Mouse (Mus musculus) stomach, postnatal 0 days (tissue): Measurements from ENCODE around the gene Mnat1. TPM values are rescaled to one million over a fixed set of nuclear protein-coding genes. Genes with fewer than 3 reads are reported as not detected.

Experiments
- ATAC-seq: fragments of 200-750 bp; cut with Nextera tagmentation; 2 replicates; pipeline ENCODE4 v1.8.0; 2017; ENCODE audit not compliant: low FRiP score, low TSS enrichment
- DNase-seq: peaks from one replicate; pipeline ENCODE4 v3.0.0-alpha.2; 2016; ENCODE audit warnings: low spot score
- H3K27ac ChIP-seq: fragments of 300-500 bp; sonication (generic); replicated peaks from 2 replicates; pipeline ENCODE4 v1.5.1; 2014; ENCODE audit warnings: mild to moderate bottlenecking, control low read depth
- H3K27me3 ChIP-seq: fragments of 300-500 bp; sonication (generic); 2 replicates; pipeline ENCODE4 v1.6.1; 2014; ENCODE audit warnings: low read length; ENCODE audit not compliant: control insufficient read depth, insufficient read depth
- H3K36me3 ChIP-seq: fragments of 300-500 bp; sonication (generic); 2 replicates; pipeline ENCODE4 v1.6.1; 2014; ENCODE audit warnings: low read length, mixed read lengths; ENCODE audit not compliant: control insufficient read depth, insufficient read depth
- H3K4me1 ChIP-seq: fragments of 300-500 bp; sonication (generic); replicated peaks from 2 replicates; pipeline ENCODE4 v1.6.1; 2014; ENCODE audit warnings: antibody characterized with exemption; ENCODE audit not compliant: control insufficient read depth, insufficient read depth
- H3K4me2 ChIP-seq: fragments of 300-500 bp; sonication (generic); replicated peaks from 2 replicates; pipeline ENCODE4 v1.6.1; 2014; ENCODE audit warnings: low read depth, mild to moderate bottlenecking, control low read depth, moderate library complexity
- H3K4me3 ChIP-seq: fragments of 300-500 bp; sonication (generic); 2 replicates; pipeline ENCODE4 v1.5.1; 2014; ENCODE audit warnings: low read depth, low read length, control low read depth
- H3K9ac ChIP-seq: fragments of 300-500 bp; sonication (generic); 2 replicates; pipeline ENCODE4 v1.6.1; 2014; ENCODE audit warnings: mild to moderate bottlenecking, low read length, control low read depth, mixed read lengths
- H3K9me3 ChIP-seq: fragments of 300-500 bp; sonication (generic); 2 replicates; pipeline ENCODE4 v1.6.1; 2016; ENCODE audit warnings: low read length; ENCODE audit not compliant: control insufficient read depth
- CTCF ChIP-seq: IDR thresholded peaks from 2 replicates; pipeline ENCODE4 v1.5.1; 2016; ENCODE audit warnings: antibody characterized with exemption, low read depth, mild to moderate bottlenecking, moderate library complexity
- EP300 ChIP-seq: optimal IDR thresholded peaks from 2 replicates; pipeline ENCODE3; 2016; ENCODE audit warnings: antibody characterized with exemption
- WGBS: fragments of 180-500 bp; shearing (Covaris S2); extraction: QIAGEN DNeasy Blood & Tissue Kit; methylation state at CpG from one replicate; pipeline ENCODE4 v1.1.7; 2014; 5-methylcytosine and 5-hydroxymethylcytosine counted together
- polyA plus RNA-seq: library from polyadenylated mRNA; unstranded; fragments of >200 nt; fragmentation: Nextera tagmentation; extraction: Ambion mirVana; gene quantifications from 2 replicates; pipeline ENCODE4 v1.2.1, GENCODE M21; 2015

Gene Mnat1
- polyA plus RNA-seq, 1 experiment from 2014 or later = 17.1 TPM

DNA sequence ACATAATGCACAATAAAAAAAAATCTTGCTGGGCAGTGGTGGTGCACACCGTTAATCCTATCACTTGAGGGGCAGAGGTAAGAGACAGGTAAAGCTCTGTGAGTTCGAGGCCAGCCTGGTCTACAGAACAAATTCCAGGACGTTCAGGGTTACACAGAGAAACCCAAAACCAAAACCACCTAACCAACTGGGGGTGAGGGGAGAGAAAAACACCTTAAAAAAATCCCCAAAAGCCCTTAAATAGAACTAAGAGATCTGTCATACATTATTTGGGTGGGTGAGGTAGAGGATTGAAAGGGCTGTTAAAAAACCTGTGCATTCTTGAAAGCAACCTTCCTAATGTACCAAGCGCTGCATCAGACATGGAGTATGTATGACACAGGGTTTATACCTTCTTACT is 85.0 kb downstream of the Mnat1 start:
- TF ChIP-seq CTCF (no peak), EP300 (no peak)
- no peaks in the 10 kb centered on the region for H3K27me3 ChIP-seq
- no peak overlapping the region for H3K4me3 ChIP-seq
- no peak for DNase-seq
- H3K4me1 ChIP-seq = 0 out of 2 replicates have a peak, but pooled peaks cover 3% of the 10 kb centered on the region
- 94% methylated on average over 4 of the region's 4 CpGs for WGBS
- H3K36me3 ChIP-seq = no peaks in the 10 kb centered on the region
- no peak for ATAC-seq
- no peak overlapping the region for H3K27ac ChIP-seq
- no peaks in the 10 kb centered on the region for H3K9me3 ChIP-seq
- no peak overlapping the region for H3K9ac ChIP-seq
- H3K4me2 ChIP-seq = no peak overlapping the region

DNA sequence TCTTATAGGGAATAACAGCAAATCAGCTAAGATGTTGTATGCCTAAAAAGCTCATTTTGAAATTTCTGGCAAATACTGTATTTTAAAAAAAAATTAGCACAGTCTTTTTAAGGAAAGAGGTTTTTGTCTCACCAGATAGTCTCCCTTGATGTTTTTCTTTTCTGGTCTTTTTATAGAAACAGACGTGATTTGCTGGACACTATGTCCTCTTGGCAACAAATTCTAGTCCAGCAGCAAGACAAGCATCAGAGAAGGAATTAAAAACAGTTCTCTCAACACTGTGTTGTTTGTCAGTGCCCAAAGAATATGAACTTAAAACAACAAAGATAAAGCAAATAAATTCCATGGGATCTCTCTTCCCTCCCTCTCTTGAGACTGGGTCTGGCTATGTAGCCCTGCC is 85.6 kb downstream of the Mnat1 start:
- no peak for TF ChIP-seq CTCF
- no peak for TF ChIP-seq EP300
- DNase-seq (no peak), ATAC-seq (no peak)
- no peak overlapping the region for H3K4me3 ChIP-seq
- H3K27me3 ChIP-seq = no peaks in the 10 kb centered on the region
- no peak overlapping the region for H3K9ac ChIP-seq
- 25% methylated on average over 1 of the region's 1 CpGs for WGBS
- H3K36me3 ChIP-seq = no peaks in the 10 kb centered on the region
- no peak overlapping the region for H3K4me2 ChIP-seq
- no peaks in the 10 kb centered on the region for H3K9me3 ChIP-seq
- 0 out of 2 replicates have a peak, but pooled peaks cover 3% of the 10 kb centered on the region for H3K4me1 ChIP-seq
- H3K27ac ChIP-seq = no peak overlapping the region

DNA sequence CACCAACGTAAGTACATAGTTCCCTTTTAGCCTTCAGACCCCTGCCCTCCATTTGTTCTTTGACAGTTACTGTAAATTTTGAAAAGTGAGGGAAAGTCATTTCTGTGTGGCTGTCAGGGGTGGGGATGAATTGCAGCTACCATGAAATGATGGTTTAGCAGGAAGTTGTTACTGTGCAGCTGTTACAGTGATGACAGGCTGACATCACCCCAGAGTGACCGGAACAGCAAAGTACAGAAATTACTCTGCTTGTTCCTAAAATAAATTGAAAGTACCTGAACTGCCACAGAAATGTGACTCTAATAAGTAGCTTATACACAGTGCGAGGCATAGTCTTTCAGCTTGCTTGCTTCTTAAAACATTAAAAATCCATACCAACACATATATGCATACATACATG is 86.9 kb downstream of the Mnat1 start:
- WGBS = 74% methylated on average over 3 of the region's 3 CpGs
- Histone ChIP-seq H3K4me1 (0 out of 2 replicates have a peak, but pooled peaks cover 3% of the 10 kb centered on the region), H3K9ac (no peak overlapping the region), H3K36me3 (no peaks in the 10 kb centered on the region), H3K27ac (no peak overlapping the region), H3K4me3 (no peak overlapping the region), H3K4me2 (no peak overlapping the region), H3K27me3 (no peaks in the 10 kb centered on the region), H3K9me3 (no peaks in the 10 kb centered on the region)
- ATAC-seq = no peak
- TF ChIP-seq EP300 (no peak), CTCF (no peak)
- no peak for DNase-seq

DNA sequence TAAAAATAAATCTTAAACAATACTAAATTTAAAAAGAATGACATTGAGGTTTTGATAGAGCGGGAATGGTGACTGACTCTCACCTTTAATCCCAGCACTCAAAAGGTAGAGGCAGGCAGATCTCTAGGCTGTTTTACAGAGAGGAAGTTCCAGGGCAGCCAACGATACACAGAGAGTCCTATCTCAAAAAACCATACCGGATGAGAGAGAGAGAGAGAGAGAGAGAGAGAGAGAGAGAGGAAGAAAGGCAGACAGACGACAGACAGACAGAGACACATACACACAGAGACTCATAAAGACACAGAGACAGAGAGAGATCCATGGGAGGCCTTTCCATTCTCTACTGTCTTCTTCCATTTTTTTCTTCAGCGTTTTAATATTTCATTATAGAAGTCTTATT is 92.3 kb downstream of the Mnat1 start:
- Histone ChIP-seq H3K4me3 (no peak overlapping the region), H3K36me3 (no peaks in the 10 kb centered on the region; the same call in 1 of the 2 replicates), H3K4me2 (no peak overlapping the region), H3K27me3 (no peaks in the 10 kb centered on the region), H3K9me3 (no peaks in the 10 kb centered on the region), H3K4me1 (no peaks in the 10 kb centered on the region), H3K27ac (no peak overlapping the region), H3K9ac (no peak overlapping the region)
- DNase-seq = no peak
- ATAC-seq = no peak
- TF ChIP-seq CTCF (no peak), EP300 (no peak)
- WGBS = 84% methylated on average over 5 of the region's 5 CpGs

DNA sequence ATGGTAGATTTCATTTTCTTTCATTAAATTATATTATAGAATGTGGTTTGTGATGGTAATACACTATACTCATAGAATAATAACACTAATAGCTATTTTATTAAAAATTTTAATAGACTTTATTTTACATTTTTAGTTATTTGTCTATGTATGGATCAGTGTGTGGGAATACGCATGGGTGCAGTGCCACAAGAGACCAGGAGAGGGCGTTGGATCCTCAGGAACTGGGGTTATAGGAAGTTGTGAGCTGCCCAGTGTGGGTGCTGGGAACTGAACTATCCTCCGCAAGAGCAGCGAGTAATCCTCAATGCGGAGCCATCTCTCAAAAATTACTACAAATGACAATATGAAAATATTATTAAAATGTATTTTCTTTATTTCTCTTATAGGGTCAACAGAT is 95.1 kb downstream of the Mnat1 start:
- 87% methylated on average over 5 of the region's 5 CpGs for whole genome bisulfite sequencing
- TF ChIP-seq CTCF (peak; percentile 34), EP300 (no peak)
- DNase-seq = no peak
- Histone ChIP-seq H3K9me3 (no peaks in the 10 kb centered on the region), H3K9ac (no peak overlapping the region), H3K36me3 (no peaks in the 10 kb centered on the region; the same call in 1 of the 2 replicates), H3K4me1 (no peaks in the 10 kb centered on the region), H3K27ac (no peak overlapping the region), H3K4me2 (no peak overlapping the region), H3K27me3 (no peaks in the 10 kb centered on the region), H3K4me3 (no peak overlapping the region)
- no peak for ATAC-seq

DNA sequence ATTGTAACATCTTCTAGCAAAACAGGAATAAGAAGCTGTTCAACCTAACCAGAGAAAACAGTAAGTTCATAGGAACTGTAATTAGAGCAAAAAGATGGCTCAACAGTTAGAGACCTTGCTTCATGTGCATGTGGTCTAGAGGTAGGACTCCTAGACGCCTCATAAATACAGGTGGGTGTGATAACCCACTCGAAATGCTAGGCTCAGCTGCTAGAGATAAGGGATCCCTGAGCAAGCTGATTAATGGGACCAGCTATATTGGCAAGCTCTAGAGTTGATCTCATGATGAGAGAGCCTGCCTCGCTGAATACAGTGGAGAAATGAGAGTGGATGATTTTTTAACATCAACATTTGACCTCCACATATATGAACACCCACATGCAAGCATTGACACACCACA is 97.7 kb downstream of the Mnat1 start:
- Histone ChIP-seq H3K9me3 (no peaks in the 10 kb centered on the region), H3K27ac (no peak overlapping the region), H3K9ac (no peak overlapping the region), H3K4me1 (no peaks in the 10 kb centered on the region), H3K27me3 (no peaks in the 10 kb centered on the region), H3K4me2 (no peak overlapping the region), H3K36me3 (no peaks in the 10 kb centered on the region; the same call in 1 of the 2 replicates), H3K4me3 (no peak overlapping the region)
- WGBS = 80% methylated on average over 3 of the region's 3 CpGs
- TF ChIP-seq EP300 (no peak), CTCF (no peak)
- DNase-seq = no peak
- no peak for ATAC-seq
